Mouse (Mus musculus) E14TG2a.4 (cell line): ENCODE measurements at regions not wholly inside any gene's neighbourhood (a gene's known extent, or its start where the extent isn't known, plus 50 kb on each side); places are given as distances from the start of the nearest gene placed in this dataset.

Experiments used
- H3K27me3 ChIP-seq: 2 replicates; pipeline ENCODE4 v1.6.1; 2014; ENCODE audit warnings: low read length, control low read depth; ENCODE audit not compliant: insufficient read depth
- H3K36me3 ChIP-seq: 2 replicates; pipeline ENCODE4 v1.6.1; 2014; ENCODE audit warnings: low read length, control low read depth; ENCODE audit not compliant: insufficient read depth
- H3K4me1 ChIP-seq: replicated peaks from 2 replicates; pipeline ENCODE4 v1.6.1; 2014; ENCODE audit warnings: low read depth, low read length, control low read depth
- H3K4me3 ChIP-seq: replicated peaks from 2 replicates; pipeline ENCODE4 v1.5.1; 2014; ENCODE audit warnings: mild to moderate bottlenecking, low read length
- H3K9me3 ChIP-seq: 2 replicates; pipeline ENCODE4 v1.6.1; 2014; ENCODE audit warnings: low read length, control low read depth
- CTCF ChIP-seq: conservative IDR thresholded peaks from 2 replicates; pipeline ENCODE4 v1.5.1; 2014; ENCODE audit warnings: low read length
- NANOG ChIP-seq: IDR thresholded peaks from 2 replicates; pipeline ENCODE4 v1.6.1; 2014; ENCODE audit warnings: borderline replicate concordance, low read length, mixed read lengths
- POU5F1 ChIP-seq: IDR thresholded peaks from 2 replicates; pipeline ENCODE4 v1.6.1; 2014; ENCODE audit warnings: low read length, borderline replicate concordance

DNA sequence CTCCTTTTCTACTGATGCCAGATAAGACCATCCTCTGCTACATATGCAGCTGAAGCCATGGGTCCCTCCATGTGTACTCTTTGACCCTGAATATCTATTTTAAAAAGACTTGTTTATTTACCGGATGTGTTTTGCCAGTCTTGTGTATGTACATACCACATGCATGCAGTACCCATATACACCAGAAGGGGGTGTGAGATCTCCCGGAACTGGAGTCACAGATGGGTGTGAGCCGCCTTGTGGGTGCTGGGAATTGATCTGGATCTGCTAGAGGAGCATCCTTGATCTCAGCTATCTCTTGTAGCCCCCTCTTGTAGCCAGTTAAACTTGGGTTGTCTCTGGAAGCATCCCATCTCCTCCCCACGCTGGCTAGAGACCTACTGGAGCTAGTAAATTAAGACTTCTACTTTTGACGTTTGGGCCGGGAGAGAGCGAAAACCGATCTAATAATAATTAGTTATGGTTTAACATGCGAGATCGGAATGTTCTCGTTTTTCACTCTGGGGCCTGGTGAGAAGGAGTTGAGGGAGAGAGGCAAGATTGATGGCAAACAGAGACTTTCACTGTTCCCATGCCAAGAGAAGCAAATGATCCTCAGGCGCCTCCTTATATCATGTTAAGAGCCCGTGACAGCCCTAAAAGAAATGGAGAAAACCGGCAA, 77.6 kb downstream of the Gas1 start:
- TF ChIP-seq CTCF (peak; percentile 40), POU5F1 (no peak), NANOG (no peak)
- peaks cover 42% of the 10 kb centered on the region for H3K9me3 ChIP-seq
- H3K36me3 ChIP-seq = no peaks in the 10 kb centered on the region
- H3K4me1 ChIP-seq = no peaks in the 10 kb centered on the region
- no peak overlapping the region for H3K4me3 ChIP-seq
- no peaks in the 10 kb centered on the region for H3K27me3 ChIP-seq

DNA sequence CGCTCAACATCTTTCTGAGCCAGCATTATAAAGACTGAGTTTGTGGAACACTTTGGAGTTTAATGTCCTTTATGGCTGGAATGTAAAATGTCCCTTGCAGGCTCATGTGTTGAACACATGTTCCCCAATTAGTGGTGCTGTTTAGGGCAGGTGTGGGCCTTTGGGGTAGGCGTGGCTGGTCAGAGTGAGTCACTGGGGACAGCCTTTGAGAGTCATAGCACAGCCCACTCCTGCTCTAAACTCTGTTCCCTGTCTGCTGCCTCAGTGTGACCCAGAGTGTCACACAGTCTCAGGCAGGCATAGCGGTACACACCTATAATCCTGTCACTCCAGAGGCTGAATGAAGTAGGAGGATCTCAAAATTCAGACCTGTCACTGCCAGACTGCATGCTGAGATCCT, 78.8 kb downstream of the Gas1 start:
- H3K4me1 ChIP-seq = no peaks in the 10 kb centered on the region
- no peaks in the 10 kb centered on the region for H3K27me3 ChIP-seq
- no peak overlapping the region for H3K4me3 ChIP-seq
- H3K36me3 ChIP-seq = no peaks in the 10 kb centered on the region
- H3K9me3 ChIP-seq = peaks cover 51% of the 10 kb centered on the region
- TF ChIP-seq POU5F1 = no peak
- no peak for TF ChIP-seq NANOG
- no peak for TF ChIP-seq CTCF

- Histone ChIP-seq H3K9me3 (peaks cover 54% of the 10 kb centered on the region), H3K4me1 (no peaks in the 10 kb centered on the region), H3K36me3 (no peaks in the 10 kb centered on the region), H3K4me3 (no peak overlapping the region), H3K27me3 (no peaks in the 10 kb centered on the region)
- no peak for TF ChIP-seq CTCF
- no peak for TF ChIP-seq POU5F1
- TF ChIP-seq NANOG = no peak
Measured at GRCm38 (mm10) chr13:60097776-60098175, 79.4 kb downstream of the Gas1 start.

DNA sequence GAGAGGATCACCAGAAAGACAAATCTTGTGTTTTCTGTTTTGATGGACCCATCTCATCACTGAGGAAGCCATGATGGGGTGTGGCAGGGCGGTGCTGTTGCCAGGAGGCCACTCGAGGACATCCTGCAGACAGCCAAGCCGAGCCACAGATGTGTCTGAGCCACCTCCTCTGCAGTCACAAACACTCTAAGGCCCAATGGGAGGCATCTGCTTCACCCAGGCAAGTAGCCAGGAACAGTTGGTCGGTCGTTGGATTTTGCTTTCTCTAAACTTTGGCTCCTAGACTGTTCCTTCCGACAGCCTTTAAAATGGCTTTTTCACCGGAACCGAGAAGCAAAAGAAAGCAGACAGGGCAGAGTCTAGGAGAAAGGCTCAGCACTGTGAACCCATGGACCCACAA, 90.5 kb downstream of the Gas1 start:
- H3K36me3 ChIP-seq = no peaks in the 10 kb centered on the region
- peaks cover 4% of the 10 kb centered on the region for H3K9me3 ChIP-seq
- TF ChIP-seq CTCF (no peak), POU5F1 (no peak), NANOG (no peak)
- H3K27me3 ChIP-seq = 0 out of 2 replicates have a peak, but pooled peaks cover 3% of the 10 kb centered on the region
- no peak overlapping the region for H3K4me3 ChIP-seq
- peaks cover 8% of the 10 kb centered on the region for H3K4me1 ChIP-seq

- peaks cover 8% of the 10 kb centered on the region for H3K4me1 ChIP-seq
- no peaks in the 10 kb centered on the region for H3K9me3 ChIP-seq
- 0 out of 2 replicates have a peak overlapping the region, but pooled peaks have one; percentile 17 for H3K4me3 ChIP-seq
- no peaks in the 10 kb centered on the region for H3K36me3 ChIP-seq
- TF ChIP-seq CTCF = no peak
- TF ChIP-seq POU5F1 = no peak
- TF ChIP-seq NANOG = no peak
- 0 out of 2 replicates have a peak, but pooled peaks cover 3% of the 10 kb centered on the region for H3K27me3 ChIP-seq
Measured at GRCm38 (mm10) chr13:60084975-60085374, 92.2 kb downstream of the Gas1 start.

GRCm38 (mm10) chr13:60084290-60084689, 92.9 kb downstream of the Gas1 start:
- Histone ChIP-seq H3K9me3 (no peaks in the 10 kb centered on the region), H3K36me3 (no peaks in the 10 kb centered on the region), H3K4me3 (no peak overlapping the region), H3K27me3 (0 out of 2 replicates have a peak, but pooled peaks cover 3% of the 10 kb centered on the region), H3K4me1 (peaks cover 8% of the 10 kb centered on the region)
- TF ChIP-seq CTCF (no peak), POU5F1 (no peak), NANOG (no peak)

DNA sequence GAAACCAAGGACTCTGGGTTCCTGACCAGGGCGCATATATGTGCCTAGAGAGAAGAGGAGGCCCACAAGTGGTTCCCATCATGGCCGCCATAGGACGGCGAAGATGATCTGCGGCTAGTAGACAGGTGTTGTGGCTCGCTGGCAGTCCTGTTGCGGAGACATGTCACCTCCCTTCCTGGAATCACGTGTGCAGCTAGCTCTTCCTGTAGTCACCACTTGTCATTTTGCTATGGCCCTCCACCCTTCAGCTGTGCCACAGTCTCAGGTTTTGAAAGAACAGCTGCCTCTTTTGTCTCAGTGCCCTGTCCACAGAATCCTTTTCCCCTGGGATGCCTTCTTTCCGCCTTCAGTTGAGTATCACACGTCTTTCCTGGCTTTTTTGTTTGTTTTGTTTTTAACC, 97.1 kb downstream of the Gas1 start:
- Histone ChIP-seq H3K27me3 (peaks cover 3% of the 10 kb centered on the region; the same call in 1 of the 2 replicates), H3K9me3 (no peaks in the 10 kb centered on the region), H3K4me1 (peaks cover 10% of the 10 kb centered on the region), H3K36me3 (no peaks in the 10 kb centered on the region), H3K4me3 (no peak overlapping the region)
- TF ChIP-seq CTCF = no peak

DNA sequence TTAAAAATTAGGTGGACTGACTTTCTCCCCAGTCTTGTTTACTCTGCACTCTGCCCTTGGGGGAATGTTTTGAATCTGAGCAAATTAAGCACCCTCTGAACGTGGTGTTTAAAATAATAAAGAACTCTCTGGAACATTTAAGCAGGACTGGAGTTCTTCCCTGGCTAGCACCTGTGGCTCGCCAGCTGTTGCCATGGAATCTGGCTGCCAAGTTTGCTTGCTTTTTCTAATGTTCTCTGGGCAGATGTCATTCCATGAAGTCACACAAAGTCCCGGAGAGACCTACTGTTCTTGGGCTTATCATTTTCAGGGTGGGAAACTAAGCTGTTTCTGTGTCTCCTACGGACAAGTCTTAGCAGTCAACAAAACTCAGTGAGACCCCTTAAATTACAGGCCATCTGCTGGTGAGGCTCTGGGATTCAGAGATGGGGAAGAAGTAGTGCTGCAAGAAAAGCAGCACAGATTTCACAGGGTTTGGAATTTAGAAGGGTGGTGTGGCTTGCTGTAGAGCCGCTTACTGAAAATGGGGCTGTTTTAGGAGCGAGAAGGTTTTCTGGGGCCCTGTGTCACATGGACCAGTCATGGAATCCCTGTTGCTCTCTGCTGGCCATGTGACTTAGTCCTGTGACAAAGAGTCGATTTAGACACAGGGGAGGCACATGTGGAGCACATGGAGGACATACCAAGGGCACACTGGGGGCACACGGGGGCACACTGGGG, 98.7 kb downstream of the Gas1 start:
- Histone ChIP-seq H3K4me1 (peaks cover 6% of the 10 kb centered on the region; the same call in 1 of the 2 replicates), H3K36me3 (no peaks in the 10 kb centered on the region), H3K9me3 (no peaks in the 10 kb centered on the region), H3K27me3 (no peaks in the 10 kb centered on the region; the same call in 1 of the 2 replicates), H3K4me3 (no peak overlapping the region)
- TF ChIP-seq POU5F1 (no peak), CTCF (no peak), NANOG (no peak)
